In the genomic region with DNA sequence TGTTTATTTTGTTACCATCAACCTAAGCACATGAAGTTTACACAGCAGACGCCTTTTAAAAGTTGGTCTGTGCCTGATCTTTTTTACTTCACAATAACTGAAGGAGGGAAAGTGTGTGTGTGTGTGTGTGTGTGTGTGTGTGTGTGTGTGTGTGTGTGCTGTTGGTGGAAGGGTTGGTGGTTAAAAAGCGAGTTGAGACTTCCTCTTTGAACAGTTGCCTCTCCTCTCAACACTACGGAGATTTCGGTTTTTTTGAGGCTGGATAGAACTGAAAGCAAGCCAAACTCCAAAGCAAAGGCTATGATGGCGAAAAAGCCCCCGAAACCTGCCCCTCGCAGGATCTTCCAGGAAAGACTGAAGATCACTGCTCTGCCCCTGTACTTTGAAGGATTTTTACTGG, we compare ENCODE assay signal across 11 mouse cellular contexts. TPM values are rescaled to one million over a fixed set of nuclear protein-coding genes. Genes with fewer than 3 reads are reported as not detected.
DNase-seq lines count a peak whose midpoint lies in the region; ATAC-seq and TF ChIP-seq lines count a peak whose summit lies in the region.
"Had no signal": no experiment of that assay in that cellular context is flagged by ENCODE, and none has a peak within 500 bp of the region (broad histone marks: within the 10 kb centered on the region; RNA-seq: fewer than 3 reads in every experiment).

A gene (plus strand): TSS at position 209 of the 400 bp plus-strand sequence.

- H3K4me3 ChIP-seq in CH12.LX (replicated peaks in 1 of 3; ENCODE audit: low read depth in 2 of 3, low read length in 2 of 3, poor library complexity in 1 of 3), result peak within 1 kb of the TSS; percentile 48 to 82 (median 60)
- peak within 1 kb of the TSS; percentile 40 for H3K4me3 ChIP-seq in liver, embryonic 15.5 days (replicated peaks)
- H3K4me3 ChIP-seq: myocyte had no signal

- H3K4me1 ChIP-seq in CH12.LX (ENCODE audit: control insufficient read depth in 1 of 2, insufficient read depth in 2 of 2), result peaks cover 4 to 8% of the 10 kb centered on the region in 2 experiments; a peak in 2 of 4 replicates
- H3K4me1 ChIP-seq in liver, embryonic 15.5 days (replicated peaks), result peaks cover 20% of the 10 kb centered on the region

- DNase-seq in CD4-positive helper T cell, adult 2 months (ENCODE audit: low read depth, low spot score), result peak; percentile 86
- peak; percentile 35 for DNase-seq in CH12.LX (ENCODE audit: extremely low read depth)
- DNase-seq in spleen, postnatal 10 days (ENCODE audit: low spot score in 2 of 2), result peak; percentile 45 to 49
- no peak for DNase-seq in cerebellum, adult 18-20 months
- no peak for DNase-seq in ovary, postnatal 14 days (ENCODE audit: low spot score)
- DNase-seq in urinary bladder, postnatal 14 days (ENCODE audit: low spot score), result no peak
- DNase-seq: layer of hippocampus, adult 9-11 months; lung, embryonic 14.5 days; right cerebral cortex, postnatal 14 days had no signal

- peak within 1 kb of the TSS; percentile 83 for H3K9ac ChIP-seq in CH12.LX (ENCODE audit: insufficient read depth, low read depth)
- H3K9ac ChIP-seq in liver, embryonic 15.5 days, result peak within 1 kb of the TSS; percentile 40
- H3K9ac ChIP-seq: lung, embryonic 14.5 days had no signal

- ATAC-seq in liver, embryonic 15.5 days (ENCODE audit: insufficient read depth), result no peak

- no peak for TF ChIP-seq EP300 in CH12.LX (IDR thresholded peaks at IDR 0.05; ENCODE audit: low read length)

- no peaks in the 10 kb centered on the region for H3K36me3 ChIP-seq in CH12.LX (replicated peaks in 1 of 2; ENCODE audit: control insufficient read depth in 1 of 2, insufficient read depth in 1 of 2, low read length in 1 of 2)
- H3K36me3 ChIP-seq in liver, embryonic 15.5 days (replicated peaks), result no peaks in the 10 kb centered on the region

- H3K9me3 ChIP-seq in CH12.LX (replicated peaks; ENCODE audit: low read length), result no peaks in the 10 kb centered on the region
- no peaks in the 10 kb centered on the region for H3K9me3 ChIP-seq in liver, embryonic 15.5 days (replicated peaks)

- TF ChIP-seq CTCF in CH12.LX (conservative IDR thresholded peaks at IDR 0.05 in 1 of 2, IDR thresholded peaks at IDR 0.05 in 1 of 2; ENCODE audit: low read depth in 2 of 2, low read length in 2 of 2), result no peak

- peak within 1 kb of the TSS; percentile 62 for H3K4me2 ChIP-seq in CH12.LX (ENCODE audit: insufficient read depth, low read depth, poor library complexity, severe bottlenecking)
- H3K4me2 ChIP-seq in liver, embryonic 15.5 days, result peak within 1 kb of the TSS; percentile 59
- H3K4me2 ChIP-seq: lung, embryonic 14.5 days had no signal

- in situ Hi-C loops in CH12.LX (cut with MboI; ENCODE audit: low pct_ligation_motif_present, low pct_unique_long_range_greater_than_20kb, low sequenced_read_pairs), result no loop called here

- H3K27ac ChIP-seq in CH12.LX (ENCODE audit: insufficient read depth, low read depth), result peak within 1 kb of the TSS; percentile 41
- no peak within 1 kb of the TSS; the same call in 1 of the 2 replicates for H3K27ac ChIP-seq in liver, embryonic 15.5 days (replicated peaks)

- TF ChIP-seq POLR2A in CH12.LX (IDR thresholded peaks at IDR 0.05; ENCODE audit: low read depth, low read length), result peak; percentile 42

- H3K27me3 ChIP-seq in CH12.LX (replicated peaks), result no peaks in the 10 kb centered on the region
- H3K27me3 ChIP-seq in liver, embryonic 15.5 days, result no peaks in the 10 kb centered on the region

- WGBS in liver, embryonic 15.5 days (ENCODE audit: insufficient replicate concordance), result 14% methylated on average over 7 of the region's 7 CpGs

- dilution Hi-C loops in CH12.LX (cut with MboI; ENCODE audit: extremely low pct_ligation_motif_present, extremely low pct_unique_long_range_greater_than_20kb, low sequenced_read_pairs), result no loop called here

- no peak for TF ChIP-seq RAD21 in CH12.LX (IDR thresholded peaks at IDR 0.05; ENCODE audit: low read depth, low read length)

- no peaks in the 10 kb centered on the region; the same call in 1 of the 2 replicates for H3K79me2 ChIP-seq in CH12.LX (replicated peaks; ENCODE audit: control insufficient read depth, extremely low read depth, insufficient read depth, poor library complexity, severe bottlenecking)

TF ChIP-seq in CH12.LX, 34 proteins besides CTCF, POLR2A, EP300 and RAD21:
- TF ChIP-seq JUND (conservative IDR thresholded peaks at IDR 0.05; ENCODE audit: low read depth, low read length), result no peak
- no peak for TF ChIP-seq E2F4 (IDR thresholded peaks at IDR 0.05; ENCODE audit: insufficient replicate concordance, low read depth, low read length)
- no peak for TF ChIP-seq MXI1 (IDR thresholded peaks at IDR 0.05; ENCODE audit: low read depth, low read length)
- TF ChIP-seq TCF12 (IDR thresholded peaks at IDR 0.05; ENCODE audit: low read depth, low read length), result no peak; the same call in 1 of the 2 replicates
- no peak for TF ChIP-seq POLR2AphosphoS2 (IDR thresholded peaks at IDR 0.05; ENCODE audit: low read depth, low read length)
- TF ChIP-seq RCOR1 (conservative IDR thresholded peaks at IDR 0.05; ENCODE audit: low read depth, low read length), result no peak
- no peak for TF ChIP-seq KAT2A (IDR thresholded peaks at IDR 0.05; ENCODE audit: insufficient replicate concordance, low read length)
- TF ChIP-seq PAX5 (IDR thresholded peaks at IDR 0.05; ENCODE audit: low read length), result no peak
- no peak for TF ChIP-seq ETS1 (conservative IDR thresholded peaks at IDR 0.05; ENCODE audit: low read depth, low read length)
- peak; percentile 58; the same call in 1 of the 2 replicates for TF ChIP-seq TBP (conservative IDR thresholded peaks at IDR 0.05; ENCODE audit: low read depth, low read length)
- no peak for TF ChIP-seq MAX (IDR thresholded peaks at IDR 0.05; ENCODE audit: low read length)
- TF ChIP-seq ELF1 (IDR thresholded peaks at IDR 0.05; ENCODE audit: low read depth, low read length), result peak; percentile 29; the same call in 1 of the 2 replicates
- TF ChIP-seq MAZ (IDR thresholded peaks at IDR 0.05; ENCODE audit: low read depth, low read length), result no peak
- TF ChIP-seq SMC3 (IDR thresholded peaks at IDR 0.05; ENCODE audit: low read depth, low read length), result no peak
- TF ChIP-seq ZC3H11A (IDR thresholded peaks at IDR 0.05; ENCODE audit: low read depth, low read length), result no peak
- no peak for TF ChIP-seq USF2 (conservative IDR thresholded peaks at IDR 0.05; ENCODE audit: low read depth, low read length)
- no peak for TF ChIP-seq UBTF (IDR thresholded peaks at IDR 0.05; ENCODE audit: low read depth, low read length)
- TF ChIP-seq ZMIZ1 (IDR thresholded peaks at IDR 0.05; ENCODE audit: low read depth, low read length), result no peak
- no peak for TF ChIP-seq CHD2 (IDR thresholded peaks at IDR 0.05; ENCODE audit: low read length)
- TF ChIP-seq MEF2A (IDR thresholded peaks at IDR 0.05; ENCODE audit: borderline replicate concordance, low read depth, low read length), result no peak
- no peak for TF ChIP-seq ZKSCAN1 (IDR thresholded peaks at IDR 0.05; ENCODE audit: borderline replicate concordance, low read depth, low read length)
- peak; percentile 64; the same call in 1 of the 2 replicates for TF ChIP-seq IRF4 (IDR thresholded peaks at IDR 0.05; ENCODE audit: low read depth, low read length)
- TF ChIP-seq ZNF384 (IDR thresholded peaks at IDR 0.05; ENCODE audit: low read depth, low read length), result peak; percentile 45; the same call in 1 of the 2 replicates
- TF ChIP-seq GABPA (IDR thresholded peaks at IDR 0.05; ENCODE audit: insufficient replicate concordance, low read depth, low read length), result no peak
- no peak for TF ChIP-seq MYC (IDR thresholded peaks at IDR 0.05; ENCODE audit: low read depth, low read length)
- TF ChIP-seq CHD1 (IDR thresholded peaks at IDR 0.05; ENCODE audit: low read depth, low read length), result no peak
- TF ChIP-seq BHLHE40 (IDR thresholded peaks at IDR 0.05; ENCODE audit: low read depth, low read length), result no peak
- no peak for TF ChIP-seq MAFK (IDR thresholded peaks at IDR 0.05; ENCODE audit: insufficient replicate concordance, low read length)
- peak; percentile 41; the same call in 1 of the 2 replicates for TF ChIP-seq NELFE (IDR thresholded peaks at IDR 0.05; ENCODE audit: low read depth, low read length)
- no peak for TF ChIP-seq NRF1 (IDR thresholded peaks at IDR 0.05; ENCODE audit: low read depth, low read length)
- TF ChIP-seq USF1 (IDR thresholded peaks at IDR 0.05; ENCODE audit: low read depth, low read length), result no peak
- TF ChIP-seq SIN3A (IDR thresholded peaks at IDR 0.05; ENCODE audit: low read length), result peak; percentile 58; the same call in 1 of the 2 replicates
- TF ChIP-seq JUN (IDR thresholded peaks at IDR 0.05; ENCODE audit: insufficient read depth, low read depth, low read length), result no peak
- TF ChIP-seq HCFC1 (IDR thresholded peaks at IDR 0.05; ENCODE audit: low read depth, low read length), result no peak
TF ChIP-seq in CH12.LX: peak in this region for 6.

RNA-seq across cellular contexts. Expression of the gene that starts here (rescaled TPM):
- total RNA-seq in CH12.LX (2012; rRNA removed), result 9.8 and 12.6 TPM in 2 replicates
- total RNA-seq in CH12.LX (2014; rRNA removed), result 18.1 and 18.8 TPM in 2 replicates
- 14.2 and 14.4 TPM in 2 replicates for polyA plus RNA-seq in CH12.LX (2012; ENCODE audit: insufficient read length, low read depth)
- polyA plus RNA-seq in liver, embryonic 15.5 days (2015; fragmentation: Nextera tagmentation; extraction: Ambion mirVana), result 2.8 and 3.1 TPM in 2 replicates

Comparison
In these comparisons a context has a peak if more than half of its experiments do, and no peak if none do; other contexts are left out.
1. DNase-seq: peak in CD4-positive helper T cell, adult 2 months (single experiment), CH12.LX (single experiment) and spleen, postnatal 10 days (2 of 2); none in cerebellum, adult 18-20 months (0 of 2), ovary, postnatal 14 days (single experiment) and urinary bladder, postnatal 14 days (single experiment).